Mouse (Mus musculus): Measurements from ENCODE around the gene Wnt11. TPM values are rescaled to one million over a fixed set of nuclear protein-coding genes. Genes with fewer than 3 reads are reported as not detected.

Gene Wnt11
- polyA plus RNA-seq, 1 experiment from 2014 or later, result 2.0 TPM

DNA sequence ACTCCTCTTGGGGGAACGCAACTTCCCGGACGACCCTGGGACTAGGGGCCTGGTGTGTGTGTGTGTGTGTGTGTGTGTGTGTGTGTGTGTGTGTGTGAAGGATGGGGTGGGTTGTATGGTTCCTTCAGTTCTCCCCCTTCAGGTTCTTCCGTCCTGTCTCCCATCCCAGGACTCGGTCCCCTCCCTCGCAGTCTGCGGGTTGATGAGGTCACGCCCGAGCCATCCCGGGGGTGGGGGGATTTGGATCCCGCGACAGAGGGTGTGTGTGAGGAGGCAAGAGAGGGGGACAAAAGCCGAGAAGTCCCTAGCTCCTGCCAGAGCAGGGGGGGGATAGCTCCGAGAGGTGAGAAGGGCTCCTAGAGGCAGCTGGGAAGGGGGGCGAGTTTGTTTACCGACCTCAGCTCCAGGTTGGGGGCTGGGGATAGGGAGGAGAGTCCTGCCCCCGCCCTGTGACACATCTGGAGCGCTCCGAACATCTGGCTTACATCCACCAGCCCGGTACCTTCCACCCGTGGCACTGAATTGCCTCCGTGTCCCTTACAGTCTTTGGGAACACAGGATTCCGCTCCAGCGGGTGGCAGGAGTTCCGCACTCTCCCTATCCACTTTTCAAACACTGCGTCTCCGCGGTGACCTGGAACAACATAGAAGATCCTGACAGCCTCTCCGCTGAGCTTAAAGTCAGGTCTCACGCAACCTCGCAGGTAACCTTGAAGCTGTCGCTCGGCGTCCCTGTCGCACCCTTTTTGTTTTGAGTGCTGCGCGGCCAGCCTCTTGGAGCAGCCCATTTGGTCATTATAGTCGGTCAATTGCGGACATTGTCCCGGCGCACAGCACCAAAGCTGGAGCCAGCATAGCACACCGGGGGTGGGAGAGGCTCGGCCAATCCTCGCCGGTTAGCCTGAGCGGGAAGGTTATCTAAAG is 868 bp downstream of the Wnt11 start:
- WGBS, result under 1% methylated on average over 46 of the region's 46 CpGs
- DNase-seq (ENCODE audit: low spot score), result peak; percentile 66
- H3K4me3 ChIP-seq, result peak overlapping the region; percentile 63
- peaks cover 100% of the 10 kb centered on the region for H3K27me3 ChIP-seq (replicated peaks; ENCODE audit: low read depth, poor library complexity, severe bottlenecking)
- H3K4me1 ChIP-seq, result peaks cover 70% of the 10 kb centered on the region
- H3K27ac ChIP-seq (replicated peaks), result peak overlapping the region; percentile 36; the same call in 1 of the 2 replicates
- no peaks in the 10 kb centered on the region for H3K9me3 ChIP-seq
- H3K36me3 ChIP-seq (replicated peaks), result no peaks in the 10 kb centered on the region

DNA sequence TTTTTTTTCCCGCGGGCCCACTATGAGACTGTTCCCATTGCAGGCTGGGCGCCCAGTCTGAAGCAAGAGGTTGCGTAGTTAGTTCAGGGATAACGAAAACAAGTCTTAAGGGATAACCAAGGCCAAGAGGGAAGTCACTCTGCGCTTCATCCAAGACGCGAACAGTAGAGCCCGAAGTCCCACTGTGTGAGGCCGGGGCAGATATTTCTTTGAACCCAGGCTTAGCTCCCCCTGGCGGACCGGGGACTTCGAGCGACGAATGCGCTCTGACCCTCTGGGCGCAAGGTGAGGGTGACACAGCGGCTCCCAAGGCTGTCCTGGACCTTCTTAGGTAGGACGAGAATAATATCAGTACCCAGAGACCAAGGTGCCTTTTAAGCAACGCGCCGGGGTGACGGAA is 1.7 kb downstream of the Wnt11 start:
- Histone ChIP-seq H3K4me3 (peak overlapping the region; percentile 63), H3K36me3 (replicated peaks) (no peaks in the 10 kb centered on the region), H3K27me3 (replicated peaks; ENCODE audit: low read depth, poor library complexity, severe bottlenecking) (peaks cover 100% of the 10 kb centered on the region), H3K27ac (replicated peaks) (no peak overlapping the region), H3K4me1 (peaks cover 79% of the 10 kb centered on the region), H3K9me3 (no peaks in the 10 kb centered on the region)
- 1% methylated on average over 23 of the region's 23 CpGs for WGBS
- DNase-seq (ENCODE audit: low spot score), result peak; percentile 76

DNA sequence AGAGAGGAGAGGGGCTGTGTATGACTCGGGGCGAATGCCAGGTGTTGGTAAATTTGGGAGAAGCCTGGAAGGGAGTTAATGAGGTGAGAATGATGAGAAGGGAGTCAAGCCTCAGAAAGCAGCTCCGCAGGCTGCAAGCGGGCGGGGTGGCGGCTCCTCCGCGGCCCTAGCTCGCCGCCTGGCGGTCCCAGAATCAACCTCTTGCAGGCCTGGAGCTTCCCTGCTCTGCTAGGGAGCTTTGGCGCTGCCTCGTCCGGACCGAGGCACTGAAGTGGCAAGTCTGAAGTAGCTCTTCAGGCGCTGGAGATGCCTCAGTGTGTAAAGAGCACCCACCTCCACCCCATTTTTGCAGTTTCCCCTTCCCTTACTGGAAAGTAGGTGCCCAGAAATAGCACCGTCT is 3.0 kb downstream of the Wnt11 start:
- Histone ChIP-seq H3K4me1 (peaks cover 85% of the 10 kb centered on the region), H3K9me3 (no peaks in the 10 kb centered on the region), H3K27ac (replicated peaks) (0 out of 2 replicates have a peak overlapping the region, but pooled peaks have one; percentile 4), H3K36me3 (replicated peaks) (no peaks in the 10 kb centered on the region), H3K27me3 (replicated peaks; ENCODE audit: low read depth, poor library complexity, severe bottlenecking) (peaks cover 100% of the 10 kb centered on the region), H3K4me3 (peak overlapping the region; percentile 64)
- peak; percentile 91 for DNase-seq (ENCODE audit: low spot score)
- under 1% methylated on average over 17 of the region's 17 CpGs for WGBS

DNA sequence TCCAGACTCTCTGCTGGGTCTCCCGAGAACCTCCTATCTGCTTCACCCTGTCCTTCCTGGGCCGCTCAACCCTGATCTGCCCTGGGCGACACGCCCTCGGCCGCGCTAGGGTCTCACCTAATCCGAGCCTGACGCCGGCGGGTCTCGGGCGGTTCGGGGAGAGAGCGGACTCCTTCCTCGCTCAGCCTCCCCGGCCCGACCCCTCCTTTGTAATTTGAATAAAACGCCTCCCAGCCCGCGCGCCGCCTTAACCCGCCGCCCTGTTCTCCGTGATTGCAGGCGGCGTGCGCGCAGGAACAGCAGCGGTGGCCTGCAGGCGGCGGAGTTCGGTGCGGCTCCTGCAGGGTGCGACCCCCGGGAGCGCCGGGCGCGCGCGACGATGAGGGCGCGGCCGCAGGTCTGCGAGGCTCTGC is 3.8 kb downstream of the Wnt11 start:
- WGBS, result under 1% methylated on average over 48 of the region's 48 CpGs
- peak overlapping the region; percentile 57 for H3K27ac ChIP-seq (replicated peaks)

DNA sequence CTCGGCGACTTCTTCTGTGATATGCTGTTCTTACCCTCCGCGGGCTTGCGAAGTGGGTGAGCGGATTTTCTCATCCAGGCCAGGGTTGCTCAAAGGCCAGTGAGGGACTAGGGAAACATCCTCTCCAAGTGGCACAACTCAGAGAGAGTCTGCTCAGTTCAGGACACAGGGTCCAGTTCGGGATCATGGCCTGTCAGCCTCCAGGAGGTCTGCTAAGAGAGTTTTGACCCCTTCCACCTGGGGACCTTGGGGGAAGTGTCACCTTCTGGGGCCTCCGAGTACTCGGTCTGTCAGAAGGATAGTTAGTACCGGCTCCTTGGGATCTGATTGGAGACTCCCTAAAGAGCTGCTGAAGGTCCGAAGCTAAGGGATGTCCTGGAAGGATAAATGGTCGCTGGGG is 4.4 kb downstream of the Wnt11 start:
- no peak for DNase-seq (ENCODE audit: low spot score)
- Histone ChIP-seq H3K4me3 (peak overlapping the region; percentile 64), H3K27ac (replicated peaks) (peak overlapping the region; percentile 57)

More for the DNA sequence above, 3.8 kb downstream of the Wnt11 start:
- Histone ChIP-seq H3K27me3 (replicated peaks; ENCODE audit: low read depth, poor library complexity, severe bottlenecking) (peaks cover 100% of the 10 kb centered on the region), H3K36me3 (replicated peaks) (no peaks in the 10 kb centered on the region), H3K4me1 (peaks cover 93% of the 10 kb centered on the region), H3K9me3 (no peaks in the 10 kb centered on the region), H3K4me3 (peak overlapping the region; percentile 64)
- peak; percentile 87 for DNase-seq (ENCODE audit: low spot score)

DNA sequence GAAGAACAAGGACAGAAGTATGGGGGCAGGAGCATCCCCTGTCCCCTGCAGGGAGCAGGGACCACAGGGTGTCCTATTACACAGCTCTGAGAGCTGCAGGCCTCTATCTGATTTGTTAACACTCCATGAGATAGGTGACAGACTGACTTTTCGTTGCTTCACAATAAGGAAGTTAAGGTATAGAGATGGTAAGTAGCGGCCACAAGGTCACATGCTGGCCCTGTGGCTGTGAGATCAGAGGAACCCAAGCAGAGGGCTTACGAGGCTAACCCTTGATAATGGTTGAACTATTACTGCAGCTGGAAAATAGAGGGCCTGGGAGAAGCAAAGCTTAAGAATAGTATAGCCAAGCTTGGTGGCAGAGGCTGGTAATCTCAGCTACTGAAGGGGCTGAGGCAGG is 5.9 kb downstream of the Wnt11 start:
- DNase-seq (ENCODE audit: low spot score), result no peak
- WGBS, result 25% methylated on average over 3 of the region's 3 CpGs
- Histone ChIP-seq H3K9me3 (no peaks in the 10 kb centered on the region), H3K4me1 (peaks cover 95% of the 10 kb centered on the region), H3K27ac (replicated peaks) (no peak overlapping the region), H3K4me3 (no peak overlapping the region), H3K36me3 (replicated peaks) (no peaks in the 10 kb centered on the region), H3K27me3 (replicated peaks; ENCODE audit: low read depth, poor library complexity, severe bottlenecking) (peaks cover 99% of the 10 kb centered on the region)

More for the DNA sequence above, 4.4 kb downstream of the Wnt11 start:
- under 1% methylated on average over 12 of the region's 12 CpGs for WGBS
- H3K27me3 ChIP-seq (replicated peaks; ENCODE audit: low read depth, poor library complexity, severe bottlenecking), result peaks cover 100% of the 10 kb centered on the region
- H3K4me1 ChIP-seq, result peaks cover 99% of the 10 kb centered on the region
- no peaks in the 10 kb centered on the region for H3K9me3 ChIP-seq
- H3K36me3 ChIP-seq (replicated peaks), result no peaks in the 10 kb centered on the region

DNA sequence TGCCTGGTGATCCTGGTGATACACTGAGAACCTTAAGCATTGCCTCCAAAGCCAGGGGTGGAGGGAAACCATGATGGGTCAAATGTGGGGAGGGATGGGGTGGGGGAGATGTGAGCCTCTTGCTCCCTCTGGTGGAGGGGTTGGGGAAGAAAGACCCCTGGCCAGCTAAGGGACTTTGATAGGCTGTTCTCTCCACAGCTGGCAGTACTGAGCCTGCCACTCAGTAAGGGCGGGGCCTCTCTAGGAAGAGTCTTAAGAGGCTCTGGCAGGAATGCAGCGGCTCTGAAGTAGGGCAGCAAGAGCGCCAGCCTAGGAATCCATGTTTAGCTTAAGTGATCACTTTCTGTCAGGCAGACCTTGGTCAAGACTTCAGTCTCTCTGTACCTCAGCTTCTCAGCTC is 6.9 kb downstream of the Wnt11 start:
- Histone ChIP-seq H3K4me3 (no peak overlapping the region), H3K4me1 (peaks cover 92% of the 10 kb centered on the region), H3K9me3 (no peaks in the 10 kb centered on the region), H3K27me3 (replicated peaks; ENCODE audit: low read depth, poor library complexity, severe bottlenecking) (peaks cover 98% of the 10 kb centered on the region), H3K27ac (replicated peaks) (peak overlapping the region; percentile 40; the same call in 1 of the 2 replicates), H3K36me3 (replicated peaks) (no peaks in the 10 kb centered on the region)
- DNase-seq (ENCODE audit: low spot score), result peak; percentile 51
- WGBS, result 39% methylated on average over 3 of the region's 3 CpGs

DNA sequence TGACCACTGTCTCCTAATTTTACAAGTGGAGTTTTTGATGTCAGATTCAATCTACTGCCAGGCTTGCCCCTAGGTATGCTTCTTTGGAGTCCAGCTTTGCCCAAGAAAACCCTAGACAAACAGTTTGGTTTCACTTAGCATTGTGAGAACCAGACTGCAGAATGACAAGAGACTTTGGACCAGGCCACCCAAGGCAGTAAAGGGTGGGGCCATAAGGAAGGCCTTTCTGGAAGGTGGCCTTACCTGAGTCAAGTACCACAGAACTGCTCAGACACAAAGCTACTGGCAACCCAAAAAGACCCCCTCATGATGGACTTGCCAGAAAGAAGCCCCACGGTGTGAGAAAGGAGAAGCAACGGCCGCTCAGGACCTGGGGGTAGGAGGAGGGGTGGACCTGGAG is 8.1 kb downstream of the Wnt11 start:
- DNase-seq (ENCODE audit: low spot score), result no peak
- H3K4me3 ChIP-seq, result no peak overlapping the region
- H3K27ac ChIP-seq (replicated peaks), result peak overlapping the region; percentile 66
- WGBS, result 70% methylated on average over 3 of the region's 3 CpGs
- H3K4me1 ChIP-seq, result peaks cover 81% of the 10 kb centered on the region
- H3K9me3 ChIP-seq, result no peaks in the 10 kb centered on the region
- H3K27me3 ChIP-seq (replicated peaks; ENCODE audit: low read depth, poor library complexity, severe bottlenecking), result peaks cover 98% of the 10 kb centered on the region
- H3K36me3 ChIP-seq (replicated peaks), result no peaks in the 10 kb centered on the region

DNA sequence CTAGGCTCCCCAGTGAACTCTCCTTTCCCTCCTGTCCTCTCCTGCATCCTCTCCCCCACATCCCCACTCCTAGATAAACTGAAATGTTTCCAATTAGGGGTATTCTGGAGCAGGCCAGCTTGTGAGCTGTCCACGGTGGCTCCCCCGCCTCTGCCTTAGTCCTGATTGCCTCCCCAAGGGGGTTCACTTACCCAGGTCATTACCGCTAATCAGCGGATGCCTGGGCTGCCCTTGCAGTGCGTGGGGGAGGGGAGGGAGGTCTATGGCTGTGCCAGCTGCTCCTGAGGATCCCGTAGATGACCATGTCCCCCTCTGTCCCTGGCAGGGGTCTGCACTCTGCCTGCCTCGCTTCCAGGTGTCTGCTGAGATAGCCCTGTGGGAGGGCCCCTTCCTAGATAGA is 8.7 kb downstream of the Wnt11 start:
- WGBS, result 12% methylated on average over 7 of the region's 7 CpGs
- peaks cover 96% of the 10 kb centered on the region for H3K27me3 ChIP-seq (replicated peaks; ENCODE audit: low read depth, poor library complexity, severe bottlenecking)
- H3K4me1 ChIP-seq, result peaks cover 78% of the 10 kb centered on the region

DNA sequence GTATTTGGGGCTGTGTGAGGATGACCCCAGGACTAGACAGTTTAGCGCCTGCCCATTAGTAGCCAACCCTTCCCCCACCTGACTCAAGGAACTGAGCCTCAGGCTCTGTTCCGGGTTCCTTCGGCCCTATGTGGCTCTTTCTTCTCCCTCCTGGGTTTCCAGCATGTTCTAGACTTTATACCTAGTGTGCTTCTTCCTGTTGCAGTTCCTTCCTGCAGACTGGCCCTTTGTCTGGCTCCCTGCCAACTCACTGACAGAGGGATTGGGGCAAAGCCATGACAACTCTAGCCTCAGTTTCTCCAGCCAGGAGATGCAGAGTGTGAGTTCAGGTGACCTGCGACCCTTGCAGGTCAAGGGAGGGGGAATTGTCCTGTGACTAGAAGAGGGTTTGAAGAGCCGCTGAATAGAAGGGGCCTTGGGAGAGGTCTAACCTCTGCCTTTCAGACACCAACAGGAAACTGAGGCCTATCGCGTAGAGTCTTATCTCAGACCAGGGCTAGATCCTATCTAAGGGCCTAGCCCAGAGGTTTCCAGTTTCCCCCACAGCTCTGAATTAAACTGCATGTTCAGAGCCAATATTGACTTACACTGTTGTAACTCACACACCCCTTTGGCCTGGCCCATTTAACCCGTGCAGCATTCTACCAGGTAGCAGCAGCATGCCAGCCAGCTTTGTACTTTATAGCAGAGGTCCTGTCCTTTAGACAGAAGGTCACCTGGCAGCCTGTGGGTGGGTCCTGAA is 14.2 kb downstream of the Wnt11 start:
- peaks cover 73% of the 10 kb centered on the region for H3K27me3 ChIP-seq (replicated peaks; ENCODE audit: low read depth, poor library complexity, severe bottlenecking)
- WGBS, result 78% methylated on average over 8 of the region's 8 CpGs
- H3K9me3 ChIP-seq, result no peaks in the 10 kb centered on the region
- peaks cover 5% of the 10 kb centered on the region; the same call in 1 of the 2 replicates for H3K36me3 ChIP-seq (replicated peaks)
- peaks cover 47% of the 10 kb centered on the region for H3K4me1 ChIP-seq
- H3K27ac ChIP-seq (replicated peaks), result no peak overlapping the region
- no peak for DNase-seq (ENCODE audit: low spot score)
- no peak overlapping the region for H3K4me3 ChIP-seq

More for the DNA sequence above, 8.7 kb downstream of the Wnt11 start:
- Histone ChIP-seq H3K27ac (replicated peaks) (peak overlapping the region; percentile 66), H3K9me3 (no peaks in the 10 kb centered on the region), H3K36me3 (replicated peaks) (no peaks in the 10 kb centered on the region), H3K4me3 (peak overlapping the region; percentile 19; the same call in 1 of the 2 replicates)
- peak; percentile 83 for DNase-seq (ENCODE audit: low spot score)

DNA sequence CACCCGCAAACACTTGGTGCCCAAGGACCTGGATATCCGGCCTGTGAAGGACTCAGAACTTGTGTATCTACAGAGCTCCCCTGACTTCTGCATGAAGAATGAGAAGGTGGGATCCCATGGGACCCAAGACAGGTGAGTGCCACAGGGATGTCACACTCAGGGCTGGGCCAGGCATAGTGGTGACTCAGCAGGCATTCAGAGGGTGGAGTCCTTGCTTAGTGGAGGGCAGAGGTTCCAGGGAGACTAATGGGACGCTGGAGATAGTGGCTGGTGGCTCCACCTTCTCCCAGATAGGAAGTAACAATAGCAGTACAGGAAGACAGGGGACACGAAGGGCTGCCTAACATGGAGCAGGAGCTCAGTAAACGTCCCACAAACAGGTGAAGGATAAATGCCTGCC is 15.5 kb downstream of the Wnt11 start:
- Histone ChIP-seq H3K36me3 (replicated peaks) (peaks cover 5% of the 10 kb centered on the region; the same call in 1 of the 2 replicates), H3K27me3 (replicated peaks; ENCODE audit: low read depth, poor library complexity, severe bottlenecking) (peaks cover 61% of the 10 kb centered on the region), H3K4me1 (peaks cover 47% of the 10 kb centered on the region), H3K9me3 (no peaks in the 10 kb centered on the region), H3K27ac (replicated peaks) (0 out of 2 replicates have a peak overlapping the region, but pooled peaks have one; percentile 44), H3K4me3 (no peak overlapping the region)
- no peak for DNase-seq (ENCODE audit: low spot score)
- 86% methylated on average over 5 of the region's 5 CpGs for WGBS

DNA sequence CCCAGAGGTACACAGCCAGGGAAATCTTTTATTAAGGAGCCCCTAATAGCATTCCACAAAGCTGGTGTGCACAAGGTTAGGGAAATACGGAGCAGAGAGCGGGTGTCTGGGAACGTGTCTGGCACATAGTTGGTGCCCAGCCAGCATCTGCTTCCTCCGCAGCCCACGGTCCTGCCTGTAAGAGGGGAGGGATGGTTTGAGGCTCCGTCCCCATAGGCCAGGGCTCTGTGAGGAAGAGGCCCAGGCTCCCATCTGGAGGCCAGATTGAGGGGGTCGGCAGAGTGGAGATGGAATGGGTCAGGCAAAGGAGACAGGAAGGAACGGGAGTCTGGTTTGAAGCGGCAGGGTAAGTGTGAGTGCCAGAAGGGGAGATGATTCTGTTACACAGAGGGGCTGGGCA is 16.3 kb downstream of the Wnt11 start:
- no peaks in the 10 kb centered on the region for H3K9me3 ChIP-seq
- H3K27ac ChIP-seq (replicated peaks), result 0 out of 2 replicates have a peak overlapping the region, but pooled peaks have one; percentile 1
- peaks cover 54% of the 10 kb centered on the region for H3K27me3 ChIP-seq (replicated peaks; ENCODE audit: low read depth, poor library complexity, severe bottlenecking)
- WGBS, result 52% methylated on average over 9 of the region's 9 CpGs
- H3K4me1 ChIP-seq, result peaks cover 46% of the 10 kb centered on the region
- H3K4me3 ChIP-seq, result no peak overlapping the region
- peaks cover 5% of the 10 kb centered on the region; the same call in 1 of the 2 replicates for H3K36me3 ChIP-seq (replicated peaks)
- peak; percentile 73 for DNase-seq (ENCODE audit: low spot score)
